Mouse (Mus musculus) intestine, postnatal 0 days (tissue): ENCODE data around the gene Pmpcb. TPM values are rescaled to one million over a fixed set of nuclear protein-coding genes. Genes with fewer than 3 reads are reported as not detected.

Experiments
- ATAC-seq: fragments of 200-750 bp; cut with Nextera tagmentation; 2 replicates; pipeline ENCODE4 v1.8.0; 2017; ENCODE audit warnings: mild to moderate bottlenecking, moderate TSS enrichment, moderate library complexity
- H3K27ac ChIP-seq: fragments of 300-500 bp; sonication (generic); 2 replicates; pipeline ENCODE4 v1.5.1; 2014; ENCODE audit warnings: mild to moderate bottlenecking, low read depth, low read length, moderate library complexity
- H3K27me3 ChIP-seq: fragments of 300-500 bp; sonication (generic); replicated peaks from 2 replicates; pipeline ENCODE4 v1.6.1; 2014; ENCODE audit warnings: low read length, mixed read lengths; ENCODE audit not compliant: control insufficient read depth, insufficient read depth
- H3K36me3 ChIP-seq: fragments of 300-500 bp; sonication (generic); 2 replicates; pipeline ENCODE4 v1.6.1; 2014; ENCODE audit warnings: mild to moderate bottlenecking, moderate library complexity; ENCODE audit not compliant: control insufficient read depth, insufficient read depth
- H3K4me1 ChIP-seq: fragments of 300-500 bp; sonication (generic); replicated peaks from 2 replicates; pipeline ENCODE4 v1.6.1; 2014; ENCODE audit warnings: antibody characterized with exemption, low read length, mixed read lengths; ENCODE audit not compliant: control insufficient read depth, insufficient read depth
- H3K4me2 ChIP-seq: fragments of 300-500 bp; sonication (generic); replicated peaks from 2 replicates; pipeline ENCODE4 v1.6.1; 2014; ENCODE audit warnings: low read depth, mild to moderate bottlenecking, moderate library complexity
- H3K4me3 ChIP-seq: fragments of 300-500 bp; sonication (generic); 2 replicates; pipeline ENCODE4 v1.5.1; 2014; ENCODE audit warnings: low read depth, low read length
- H3K9ac ChIP-seq: fragments of 300-500 bp; sonication (generic); 2 replicates; pipeline ENCODE4 v1.6.1; 2014; ENCODE audit warnings: mild to moderate bottlenecking, low read depth, low read length
- H3K9me3 ChIP-seq: fragments of 300-500 bp; sonication (generic); 2 replicates; pipeline ENCODE4 v1.6.1; 2016; ENCODE audit warnings: mixed run types; ENCODE audit not compliant: control insufficient read depth
- CTCF ChIP-seq: sonication (generic); IDR thresholded peaks from 2 replicates; pipeline ENCODE4 v1.5.1; 2016; ENCODE audit warnings: low read depth, mild to moderate bottlenecking, control low read depth, antibody characterized with exemption, moderate library complexity
- WGBS: fragments of 180-500 bp; shearing (Covaris S2); extraction: QIAGEN DNeasy Blood & Tissue Kit; methylation state at CpG from one replicate; pipeline ENCODE4 v1.1.7; 2014; 5-methylcytosine and 5-hydroxymethylcytosine counted together
- polyA plus RNA-seq: library from polyadenylated mRNA; unstranded; fragments of >200 nt; fragmentation: Nextera tagmentation; extraction: Ambion mirVana; gene quantifications from 2 replicates; pipeline ENCODE4 v1.2.1, GENCODE M21; 2015

Gene Pmpcb
- polyA plus RNA-seq, 1 experiment from 2014 or later = 70.0 TPM

DNA sequence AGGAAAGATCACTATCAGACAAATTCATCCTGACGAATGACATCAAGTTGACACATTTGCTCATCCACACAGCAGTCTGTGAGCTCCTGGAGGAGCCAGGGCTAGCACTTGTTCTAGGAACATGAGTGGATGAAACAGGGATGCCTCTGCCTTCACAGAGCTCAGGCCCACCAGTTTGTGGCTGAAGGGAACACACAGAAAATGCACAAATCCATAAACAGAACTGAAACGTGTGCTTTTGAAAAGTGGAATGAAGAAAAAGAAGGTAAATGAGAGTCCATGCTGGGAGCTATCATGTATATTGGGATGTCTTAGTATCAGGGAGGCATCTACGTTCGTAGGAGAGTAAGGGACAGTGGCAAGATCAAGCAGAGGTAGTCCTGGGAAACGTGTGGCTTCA lies 7.8 kb upstream of the Pmpcb start:
- Histone ChIP-seq H3K4me1 (no peaks in the 10 kb centered on the region), H3K4me2 (no peak overlapping the region), H3K36me3 (no peaks in the 10 kb centered on the region), H3K4me3 (no peak overlapping the region), H3K9me3 (no peaks in the 10 kb centered on the region), H3K9ac (no peak overlapping the region), H3K27ac (no peak overlapping the region), H3K27me3 (no peaks in the 10 kb centered on the region)
- ATAC-seq = no peak
- WGBS = 80% methylated on average over 5 of the region's 5 CpGs
- TF ChIP-seq CTCF = no peak

DNA sequence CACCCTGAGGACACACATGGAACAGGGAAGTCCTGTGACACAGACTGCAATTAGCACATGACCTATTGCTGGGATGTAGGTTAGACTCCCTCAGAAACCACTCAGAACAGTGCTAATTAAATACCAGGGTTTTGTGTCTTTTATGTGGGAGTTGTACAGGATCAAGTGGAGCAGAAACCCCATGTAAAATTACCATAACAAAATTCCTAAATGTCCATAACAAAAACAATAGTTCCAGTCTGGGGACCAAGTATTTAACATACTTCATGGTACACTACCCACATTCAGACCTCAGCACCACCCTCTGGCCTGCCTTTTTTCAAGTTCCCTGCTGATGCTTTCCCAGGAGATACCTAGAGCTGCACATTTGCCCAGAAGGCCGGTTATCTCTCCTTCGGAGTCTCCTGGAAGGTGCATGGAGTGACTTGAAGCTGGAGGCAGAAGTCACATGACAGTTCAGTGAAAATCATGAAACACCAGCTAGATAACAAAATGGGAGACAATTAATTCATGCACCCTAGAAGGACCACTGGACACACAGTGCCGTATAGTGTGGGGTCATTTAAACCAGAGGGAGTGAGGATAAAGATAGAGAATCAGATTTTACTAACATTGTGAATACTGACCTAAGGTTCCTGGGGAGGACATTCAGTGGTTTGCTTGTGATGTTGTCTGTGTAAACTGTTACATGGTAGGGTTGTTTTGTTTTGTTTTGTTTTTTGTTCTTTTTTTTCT lies 4.6 kb upstream of the Pmpcb start:
- no peak overlapping the region for H3K27ac ChIP-seq
- no peak overlapping the region for H3K4me2 ChIP-seq
- H3K36me3 ChIP-seq = no peaks in the 10 kb centered on the region
- ATAC-seq = no peak
- 82% methylated on average over 3 of the region's 3 CpGs for WGBS
- no peaks in the 10 kb centered on the region for H3K4me1 ChIP-seq
- no peak for TF ChIP-seq CTCF
- no peak overlapping the region for H3K4me3 ChIP-seq
- no peaks in the 10 kb centered on the region for H3K27me3 ChIP-seq
- no peak overlapping the region for H3K9ac ChIP-seq
- H3K9me3 ChIP-seq = no peaks in the 10 kb centered on the region

DNA sequence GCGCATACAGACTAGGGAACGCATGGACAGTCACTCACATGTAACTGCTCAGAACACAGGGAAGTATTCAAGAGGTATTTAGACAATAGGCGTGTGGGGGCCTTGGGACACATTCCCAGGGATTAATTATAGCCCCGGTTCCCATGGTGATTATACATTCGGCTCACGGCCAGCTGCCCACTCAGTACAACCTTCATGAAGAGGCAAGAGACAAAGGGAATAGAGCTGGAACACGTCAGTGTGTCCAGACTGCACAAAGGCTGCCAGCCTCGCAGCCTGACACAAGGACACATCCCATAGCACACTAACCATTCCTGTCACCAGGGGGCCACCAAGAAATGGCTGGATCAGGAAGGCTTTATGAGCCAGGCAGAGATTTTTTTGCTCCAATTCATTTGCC lies 4.0 kb upstream of the Pmpcb start:
- Histone ChIP-seq H3K4me2 (no peak overlapping the region), H3K27me3 (no peaks in the 10 kb centered on the region), H3K27ac (no peak overlapping the region), H3K9me3 (no peaks in the 10 kb centered on the region), H3K4me3 (no peak overlapping the region), H3K9ac (no peak overlapping the region), H3K36me3 (no peaks in the 10 kb centered on the region), H3K4me1 (peaks cover 3% of the 10 kb centered on the region; the same call in 1 of the 2 replicates)
- peak; percentile 80 for TF ChIP-seq CTCF
- WGBS = 32% methylated on average over 8 of the region's 8 CpGs
- ATAC-seq = no peak

GRCm38 (mm10) chr5:21735100-21735499 lies 1.8 kb upstream of the Pmpcb start:
- Histone ChIP-seq H3K4me3 (peak overlapping the region; percentile 18; the same call in 1 of the 2 replicates), H3K4me2 (peak overlapping the region; percentile 43), H3K4me1 (peaks cover 8% of the 10 kb centered on the region; the same call in 1 of the 2 replicates), H3K36me3 (peaks cover 6% of the 10 kb centered on the region; the same call in 1 of the 2 replicates), H3K27me3 (no peaks in the 10 kb centered on the region), H3K9ac (no peak overlapping the region), H3K27ac (no peak overlapping the region), H3K9me3 (no peaks in the 10 kb centered on the region)
- TF ChIP-seq CTCF = no peak
- ATAC-seq = no peak
- 84% methylated on average over 20 of the region's 20 CpGs for WGBS

DNA sequence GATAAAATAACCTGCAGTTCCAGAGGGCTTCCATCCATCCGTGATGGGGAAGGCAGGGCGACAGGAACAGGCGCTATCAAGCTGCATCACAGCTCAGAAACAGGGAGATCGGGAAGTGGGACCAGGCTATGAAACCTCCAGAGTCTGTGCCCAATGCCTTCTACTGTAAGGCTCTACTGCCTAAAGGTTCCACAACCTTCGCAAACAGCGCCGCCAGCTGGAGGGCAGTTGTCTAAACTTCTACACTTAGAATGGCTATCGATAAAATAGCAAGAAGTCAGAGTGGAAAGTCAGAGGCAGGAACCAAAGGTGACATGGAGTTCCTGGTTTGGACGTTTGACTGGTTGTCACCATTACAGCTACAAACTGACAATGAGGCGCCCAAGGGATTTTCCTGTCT lies 1.4 kb upstream of the Pmpcb start:
- no peak overlapping the region for H3K9ac ChIP-seq
- ATAC-seq = no peak
- TF ChIP-seq CTCF = peak; percentile 88
- H3K9me3 ChIP-seq = no peaks in the 10 kb centered on the region
- 32% methylated on average over 10 of the region's 10 CpGs for WGBS
- no peak overlapping the region for H3K27ac ChIP-seq
- peaks cover 11% of the 10 kb centered on the region for H3K36me3 ChIP-seq
- peak overlapping the region; percentile 43; the same call in 1 of the 2 replicates for H3K4me2 ChIP-seq
- H3K27me3 ChIP-seq = no peaks in the 10 kb centered on the region
- peaks cover 8% of the 10 kb centered on the region; the same call in 1 of the 2 replicates for H3K4me1 ChIP-seq
- peak overlapping the region; percentile 18 for H3K4me3 ChIP-seq

DNA sequence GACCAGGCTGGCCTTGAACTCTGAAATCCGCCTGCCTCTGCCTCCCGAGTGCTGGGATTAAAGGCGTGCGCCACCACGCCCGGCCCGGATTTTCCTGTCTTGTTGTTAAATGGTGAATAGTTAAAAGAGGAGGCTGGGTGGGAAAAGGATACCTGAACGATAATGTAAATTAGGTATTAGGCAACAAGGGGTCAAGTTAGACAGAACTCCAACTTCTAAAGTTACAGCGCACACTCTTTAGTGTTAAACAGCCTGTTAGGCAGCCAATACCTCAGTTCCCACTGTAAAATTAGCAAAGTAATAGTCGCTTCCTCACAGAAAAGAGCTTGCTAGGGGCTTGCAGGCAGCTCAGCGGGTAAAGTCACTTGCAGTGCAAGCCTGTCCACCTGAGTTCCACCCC lies 895 bp upstream of the Pmpcb start:
- 77% methylated on average over 11 of the region's 11 CpGs for WGBS
- no peak for TF ChIP-seq CTCF
- H3K4me1 ChIP-seq = peaks cover 8% of the 10 kb centered on the region; the same call in 1 of the 2 replicates

More for the DNA sequence above, 895 bp upstream of the Pmpcb start:
- peaks cover 13% of the 10 kb centered on the region for H3K36me3 ChIP-seq
- H3K9ac ChIP-seq = no peak overlapping the region
- H3K4me2 ChIP-seq = no peak overlapping the region
- H3K27me3 ChIP-seq = no peaks in the 10 kb centered on the region
- no peaks in the 10 kb centered on the region for H3K9me3 ChIP-seq
- H3K4me3 ChIP-seq = no peak overlapping the region
- no peak overlapping the region for H3K27ac ChIP-seq
- ATAC-seq = no peak
